Mouse (Mus musculus) liver, postnatal 0 days (tissue): ENCODE measurements around the gene Kif15. TPM values are rescaled to one million over a fixed set of nuclear protein-coding genes. Genes with fewer than 3 reads are reported as not detected.

Source experiments
- ATAC-seq: fragments of 200-750 bp; cut with Nextera tagmentation; 2 replicates; pipeline ENCODE4 v1.8.0; 2017; ENCODE audit warnings: mild to moderate bottlenecking, moderate library complexity
- DNase-seq: peaks from one replicate; pipeline ENCODE4 v3.0.0-alpha.2; 2016
- H3K27ac ChIP-seq: fragments of 300-500 bp; sonication (generic); 2 replicates; pipeline ENCODE4 v1.5.1; 2014; ENCODE audit warnings: antibody characterized with exemption, moderate library complexity, mild to moderate bottlenecking, low read depth
- H3K27me3 ChIP-seq: fragments of 300-500 bp; sonication (generic); 2 replicates; pipeline ENCODE4 v1.6.1; 2014; ENCODE audit warnings: low read length, control low read depth, mixed read lengths; ENCODE audit not compliant: insufficient read depth
- H3K36me3 ChIP-seq: fragments of 300-500 bp; sonication (generic); replicated peaks from 2 replicates; pipeline ENCODE4 v1.6.1; 2014; ENCODE audit warnings: mild to moderate bottlenecking, control low read depth, low read length, moderate library complexity, mixed read lengths; ENCODE audit not compliant: insufficient read depth
- H3K4me1 ChIP-seq: fragments of 300-500 bp; sonication (generic); 2 replicates; pipeline ENCODE4 v1.6.1; 2014; ENCODE audit warnings: antibody characterized with exemption, mild to moderate bottlenecking, control low read depth; ENCODE audit not compliant: insufficient read depth
- H3K4me2 ChIP-seq: fragments of 300-500 bp; sonication (generic); 2 replicates; pipeline ENCODE4 v1.6.1; 2014; ENCODE audit warnings: low read depth, mild to moderate bottlenecking, low read length, moderate library complexity, mixed read lengths
- H3K4me3 ChIP-seq: fragments of 300-500 bp; sonication (generic); 2 replicates; pipeline ENCODE4 v1.5.1; 2014; ENCODE audit warnings: low read depth, low read length
- H3K9ac ChIP-seq: fragments of 300-500 bp; sonication (generic); replicated peaks from 2 replicates; pipeline ENCODE4 v1.6.1; 2014; ENCODE audit warnings: mild to moderate bottlenecking, moderate library complexity
- H3K9me3 ChIP-seq: fragments of 300-500 bp; sonication (generic); 2 replicates; pipeline ENCODE4 v1.6.1; 2016; ENCODE audit warnings: mild to moderate bottlenecking, control low read depth, low read length, mixed read lengths
- CTCF ChIP-seq: sonication (generic); IDR thresholded peaks from 2 replicates; pipeline ENCODE4 v1.5.1; 2016; ENCODE audit warnings: antibody characterized with exemption, low read depth
- EP300 ChIP-seq: IDR thresholded peaks from 2 replicates; pipeline ENCODE4 v1.6.1; 2016; ENCODE audit warnings: antibody characterized with exemption, low read depth, mild to moderate bottlenecking
- WGBS: fragments of 180-500 bp; shearing (Covaris S2); extraction: QIAGEN DNeasy Blood & Tissue Kit; methylation state at CpG from one replicate; pipeline ENCODE4 v1.1.7; 2014; ENCODE audit not compliant: insufficient replicate concordance; 5-methylcytosine and 5-hydroxymethylcytosine counted together
- polyA plus RNA-seq: library from polyadenylated mRNA; unstranded; fragments of >200 nt; fragmentation: Nextera tagmentation; extraction: Ambion mirVana; gene quantifications from 2 replicates; pipeline ENCODE4 v1.2.1, GENCODE M21; 2015

The Kif15 gene
- 14.4 TPM in 2 replicates for polyA plus RNA-seq

GRCm38 (mm10) chr9:122950643-122951475, at the start of gene Kif15, which contains the start of gene 1110059G10Rik:
TSS of gene Kif15 (plus strand) at chr9:122951046.
TSS of gene 1110059G10Rik (minus strand) at chr9:122951000.
- peaks cover 6% of the 10 kb centered on the region for H3K4me1 ChIP-seq
- ATAC-seq: peak; percentile 97
- peak within 1 kb of the TSS; percentile 99 for H3K4me3 ChIP-seq
- peak; percentile 95 for DNase-seq
- H3K9ac ChIP-seq: peak within 1 kb of the TSS; percentile 97
- under 1% methylated on average over 64 of the region's 64 CpGs for WGBS
- peak within 1 kb of the TSS; percentile 80 for H3K4me2 ChIP-seq
- H3K27ac ChIP-seq: peak within 1 kb of the TSS; percentile 90
- peaks cover 2% of the 10 kb centered on the region for H3K36me3 ChIP-seq
- H3K27me3 ChIP-seq: no peaks in the 10 kb centered on the region
- H3K9me3 ChIP-seq: no peaks in the 10 kb centered on the region
- TF ChIP-seq CTCF: peak; percentile 36
- TF ChIP-seq EP300: 0 out of 2 replicates have a peak, but pooled peaks have one; percentile 16

- H3K27ac ChIP-seq: no peak overlapping the region
- no peak overlapping the region for H3K9ac ChIP-seq
- WGBS: 63% methylated on average over 2 of the region's 2 CpGs
- peaks cover 4% of the 10 kb centered on the region; the same call in 1 of the 2 replicates for H3K4me1 ChIP-seq
- no peak overlapping the region for H3K4me3 ChIP-seq
- H3K9me3 ChIP-seq: peaks cover under 1% of the 10 kb centered on the region; the same call in 1 of the 2 replicates
- no peaks in the 10 kb centered on the region for H3K36me3 ChIP-seq
- no peak for TF ChIP-seq EP300
- no peak for TF ChIP-seq CTCF
- no peak overlapping the region for H3K4me2 ChIP-seq
- ATAC-seq (peak; percentile 48), DNase-seq (no peak)
- H3K27me3 ChIP-seq: 0 out of 2 replicates have a peak, but pooled peaks cover 3% of the 10 kb centered on the region
Observed at GRCm38 (mm10) chr9:122901047-122901446, 49.8 kb upstream of the Kif15 start.

- H3K36me3 ChIP-seq: no peaks in the 10 kb centered on the region
- 20% methylated on average over 32 of the region's 32 CpGs for WGBS
- TF ChIP-seq EP300: no peak
- no peak for TF ChIP-seq CTCF
- H3K27ac ChIP-seq: no peak overlapping the region
- ATAC-seq (peak; percentile 67), DNase-seq (peak; percentile 43)
- H3K9me3 ChIP-seq: no peaks in the 10 kb centered on the region
- 0 out of 2 replicates have a peak, but pooled peaks cover 3% of the 10 kb centered on the region for H3K27me3 ChIP-seq
- H3K4me2 ChIP-seq: peak overlapping the region; percentile 63
- H3K9ac ChIP-seq: 0 out of 2 replicates have a peak overlapping the region, but pooled peaks have one; percentile 34
- peak overlapping the region; percentile 37 for H3K4me3 ChIP-seq
- H3K4me1 ChIP-seq: peaks cover 4% of the 10 kb centered on the region; the same call in 1 of the 2 replicates
Observed at GRCm38 (mm10) chr9:122902717-122903535, 47.9 kb upstream of the Kif15 start.

GRCm38 (mm10) chr9:122922436-122922835, 28.4 kb upstream of the Kif15 start:
- 31% methylated on average over 3 of the region's 3 CpGs for WGBS
- no peak for DNase-seq
- 0 out of 2 replicates have a peak, but pooled peaks cover 4% of the 10 kb centered on the region for H3K4me1 ChIP-seq
- no peak for TF ChIP-seq CTCF
- TF ChIP-seq EP300: no peak
- peak overlapping the region; percentile 56; the same call in 1 of the 2 replicates for H3K4me3 ChIP-seq
- H3K36me3 ChIP-seq: peaks cover 8% of the 10 kb centered on the region; the same call in 1 of the 2 replicates
- no peak for ATAC-seq
- no peaks in the 10 kb centered on the region for H3K27me3 ChIP-seq
- H3K27ac ChIP-seq: no peak overlapping the region
- H3K9ac ChIP-seq: no peak overlapping the region
- peak overlapping the region; percentile 80 for H3K4me2 ChIP-seq
- no peaks in the 10 kb centered on the region for H3K9me3 ChIP-seq

GRCm38 (mm10) chr9:122922936-122923381, 27.9 kb upstream of the Kif15 start, which contains the start of gene Zfp105:
TSS of gene Zfp105 (plus strand) at chr9:122923072.
- peak; percentile 63 for DNase-seq

More at GRCm38 (mm10) chr9:122922936-122923381, 27.9 kb upstream of the Kif15 start, which contains the start of gene Zfp105:
- WGBS: 2% methylated on average over 41 of the region's 43 CpGs
- peak; percentile 87 for ATAC-seq
- Histone ChIP-seq H3K9me3 (no peaks in the 10 kb centered on the region), H3K27ac (0 out of 2 replicates have a peak within 1 kb of the TSS, but pooled peaks have one; percentile 37), H3K4me3 (peak within 1 kb of the TSS; percentile 56), H3K4me2 (peak within 1 kb of the TSS; percentile 80), H3K4me1 (0 out of 2 replicates have a peak, but pooled peaks cover 4% of the 10 kb centered on the region), H3K27me3 (no peaks in the 10 kb centered on the region), H3K9ac (peak within 1 kb of the TSS; percentile 71), H3K36me3 (peaks cover 9% of the 10 kb centered on the region; the same call in 1 of the 2 replicates)
- TF ChIP-seq CTCF (no peak), EP300 (no peak)
